Mouse (Mus musculus) small intestine, adult 2 months (tissue): ENCODE measurements around the gene Myoz2.

Experiments
- CTCF ChIP-seq: fragments of 200-500 bp; IDR thresholded peaks from 2 replicates; pipeline ENCODE4 v1.5.1; 2012; ENCODE audit warnings: low read depth, mild to moderate bottlenecking, control low read depth, inconsistent platforms, low read length, moderate library complexity, mixed read lengths; ENCODE audit not compliant: insufficient replicate concordance, insufficient read length; ENCODE audit errors: extremely low read depth
- POLR2A ChIP-seq: fragments of 200-500 bp; IDR thresholded peaks from 2 replicates; pipeline ENCODE4 v1.6.1; 2012; ENCODE audit warnings: low read depth, mild to moderate bottlenecking, control low read depth, inconsistent platforms, low read length, moderate library complexity

- TF ChIP-seq POLR2A (no peak), CTCF (no peak)
These were observed 9.2 kb downstream of the Myoz2 start for GRCm38 (mm10) chr3:123025634-123026033.
